Mouse (Mus musculus) frontal cortex, adult 2 months (tissue): Measurements from ENCODE around the gene Grin3b. TPM values are rescaled to one million over a fixed set of nuclear protein-coding genes. Genes with fewer than 3 reads are reported as not detected.

Source experiments
- DNase-seq, 2 experiments: peaks; one replicate each; pipeline ENCODE4 v3.0.0; 2022; ENCODE audit warnings: low spot score in 1 of 2; ENCODE audit errors: extremely low spot score in 1 of 2
- polyA plus RNA-seq: library from polyadenylated mRNA; depleted of rRNA; stranded (reverse); fragments of >200 nt; gene quantifications from 2 replicates; pipeline ENCODE4 v1.2.3, GENCODE M21; 2012; rRNA removed

Grin3b gene
- polyA plus RNA-seq: 0.17 and 0.38 TPM in 2 replicates

DNA sequence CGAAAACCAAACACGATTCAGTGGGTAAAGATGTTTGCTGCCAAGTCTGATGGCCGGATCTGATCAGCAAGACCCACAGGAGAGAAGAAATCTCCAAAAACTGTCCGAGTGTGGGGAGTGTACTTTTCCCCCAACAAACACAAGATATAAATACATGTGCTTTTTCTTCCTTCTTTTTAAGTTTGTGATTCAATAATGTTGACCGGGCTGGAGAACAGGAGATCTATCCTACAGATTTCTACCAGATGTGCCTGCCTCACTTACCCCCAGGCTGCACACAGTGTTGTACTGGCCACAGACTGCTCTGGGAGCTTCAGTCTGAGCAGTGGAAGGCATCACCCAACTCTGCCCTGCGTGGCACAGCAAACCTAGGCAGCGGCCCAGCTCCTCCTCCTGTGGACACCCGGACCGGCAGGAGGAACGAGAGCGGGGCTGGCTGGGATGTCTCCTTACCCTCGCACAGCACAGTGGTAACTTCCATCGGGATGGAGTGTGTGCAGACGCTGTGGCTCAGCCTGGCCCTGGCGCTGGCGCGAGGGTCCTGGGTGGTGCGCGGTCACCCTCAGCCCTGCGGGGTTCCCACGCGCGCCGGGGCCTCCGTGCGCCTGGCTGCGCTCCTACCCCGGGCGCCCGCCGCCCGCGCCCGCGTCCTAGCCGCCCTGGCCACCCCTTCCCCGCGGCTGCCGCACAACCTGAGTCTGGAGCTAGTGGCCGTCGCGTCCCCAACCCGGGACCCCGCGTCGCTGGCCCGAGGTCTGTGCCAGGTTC, at the start of gene Grin3b:
TSS of gene Grin3b (plus strand) at position 301 of the 768 bp plus-strand sequence.
- DNase-seq: no peak

DNA sequence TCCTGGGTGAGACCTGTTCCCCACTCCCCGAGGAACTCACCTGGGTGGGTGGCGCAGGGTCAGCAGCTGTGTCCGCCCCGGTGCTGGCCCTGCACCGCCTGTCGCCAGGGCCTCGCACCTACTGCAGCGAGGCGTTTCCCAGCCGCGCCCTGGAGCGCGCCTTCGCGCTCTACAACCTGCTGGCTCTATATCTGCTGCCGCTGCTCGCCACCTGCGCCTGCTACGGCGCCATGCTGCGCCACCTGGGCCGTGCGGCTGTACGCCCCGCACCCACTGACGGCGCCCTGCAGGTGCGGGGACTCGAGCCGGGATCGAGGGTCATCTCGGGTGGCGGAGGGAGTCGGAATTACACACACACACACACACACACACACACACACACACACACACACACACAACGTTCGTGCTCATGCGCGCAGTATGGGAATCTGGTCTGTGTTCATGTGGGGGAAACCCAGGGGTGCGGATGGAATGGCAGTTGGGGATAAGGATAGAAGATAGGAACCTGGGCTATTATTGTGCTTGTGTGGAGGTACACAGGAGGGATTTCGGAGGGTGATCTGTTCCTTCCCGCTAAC, 49.5 kb upstream of the Grin3b start, which contains the start of gene R3hdm4:
TSS of gene R3hdm4 (minus strand) at position 251 of the 578 bp plus-strand sequence.
- DNase-seq: no peak

DNA sequence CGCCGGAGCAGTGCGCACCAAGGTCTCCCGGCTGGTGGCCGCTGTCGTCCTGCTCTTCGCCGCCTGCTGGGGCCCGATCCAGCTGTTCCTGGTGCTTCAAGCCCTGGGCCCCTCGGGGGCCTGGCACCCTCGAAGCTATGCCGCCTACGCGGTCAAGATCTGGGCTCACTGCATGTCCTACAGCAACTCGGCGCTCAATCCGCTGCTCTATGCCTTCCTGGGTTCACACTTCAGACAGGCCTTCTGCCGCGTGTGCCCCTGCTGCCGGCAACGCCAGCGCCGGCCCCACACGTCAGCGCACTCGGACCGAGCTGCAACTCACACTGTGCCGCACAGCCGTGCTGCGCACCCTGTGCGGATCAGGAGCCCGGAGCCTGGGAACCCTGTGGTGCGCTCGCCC, 48.9 kb upstream of the Grin3b start:
- no peak for DNase-seq

DNA sequence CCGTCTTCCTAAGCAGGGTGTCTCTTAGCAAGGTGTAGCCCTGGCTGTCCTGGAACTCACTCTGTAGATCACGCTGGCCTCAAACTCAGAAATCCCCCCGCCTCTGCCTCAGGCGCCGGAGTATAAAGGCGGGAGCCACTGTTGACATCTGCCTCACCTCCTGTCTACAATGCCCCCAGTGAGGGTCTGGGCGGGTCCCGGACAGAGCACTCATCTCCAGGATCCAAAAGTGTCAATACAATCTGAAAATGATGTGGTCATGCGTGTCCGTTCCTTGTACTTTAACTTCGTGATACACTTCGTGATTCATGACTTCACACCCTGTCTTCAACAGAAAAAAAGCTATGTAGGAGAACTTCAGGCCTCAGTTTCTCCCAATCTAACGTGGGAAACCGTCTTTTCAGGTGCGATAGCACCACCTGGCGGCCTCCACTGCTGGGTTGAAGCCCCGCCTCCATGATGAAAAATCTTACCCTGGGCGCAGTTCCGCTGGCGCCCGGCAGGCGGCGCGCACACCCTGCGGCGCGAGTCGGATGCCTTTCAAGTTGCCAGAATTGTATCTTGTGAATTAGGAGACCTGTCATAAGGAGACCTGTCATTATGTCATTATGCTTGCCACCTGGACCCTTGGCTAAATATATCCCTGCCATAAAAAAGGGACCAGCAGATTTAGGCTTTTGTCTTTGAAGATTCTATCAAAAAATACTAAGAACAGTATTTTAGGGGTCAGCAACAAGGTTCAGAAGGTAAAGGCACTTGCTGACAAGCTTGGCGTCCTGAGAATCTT, 45.3 kb upstream of the Grin3b start:
- DNase-seq: peak; percentile 84 to 99

DNA sequence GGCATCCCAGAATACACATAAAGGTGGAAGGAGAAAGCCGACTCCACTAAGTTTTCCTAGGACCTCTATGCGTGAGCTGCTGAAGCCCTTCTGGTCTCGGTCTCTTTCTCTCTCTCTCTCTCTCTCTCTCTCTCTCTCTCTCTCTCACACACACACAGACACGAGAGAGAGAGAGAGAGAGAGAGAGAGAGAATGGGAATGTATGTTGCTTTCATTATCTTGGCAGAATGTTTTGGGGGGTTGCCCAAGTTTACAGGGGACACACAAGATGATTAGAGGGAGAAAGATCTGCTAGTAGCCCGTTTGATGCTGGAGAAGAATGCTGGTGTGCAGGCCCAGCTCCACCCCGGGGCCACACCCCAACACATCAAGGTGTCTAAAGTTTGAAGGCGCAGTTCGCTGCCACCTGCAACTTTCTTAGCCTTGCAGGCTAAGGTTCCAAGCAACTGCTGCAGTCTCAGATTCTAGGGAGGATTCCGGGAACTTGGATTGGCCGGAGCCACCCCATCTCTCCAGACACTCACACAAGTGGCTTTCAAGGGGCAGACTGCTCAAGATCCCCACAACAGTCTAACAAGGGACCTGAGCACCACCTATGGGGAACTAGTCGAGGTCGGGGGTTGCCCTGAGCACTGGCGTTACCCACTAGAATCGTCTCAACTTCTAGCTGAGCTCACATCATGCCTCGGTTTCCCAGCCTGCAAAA, 44.6 kb upstream of the Grin3b start:
- DNase-seq: no peak

DNA sequence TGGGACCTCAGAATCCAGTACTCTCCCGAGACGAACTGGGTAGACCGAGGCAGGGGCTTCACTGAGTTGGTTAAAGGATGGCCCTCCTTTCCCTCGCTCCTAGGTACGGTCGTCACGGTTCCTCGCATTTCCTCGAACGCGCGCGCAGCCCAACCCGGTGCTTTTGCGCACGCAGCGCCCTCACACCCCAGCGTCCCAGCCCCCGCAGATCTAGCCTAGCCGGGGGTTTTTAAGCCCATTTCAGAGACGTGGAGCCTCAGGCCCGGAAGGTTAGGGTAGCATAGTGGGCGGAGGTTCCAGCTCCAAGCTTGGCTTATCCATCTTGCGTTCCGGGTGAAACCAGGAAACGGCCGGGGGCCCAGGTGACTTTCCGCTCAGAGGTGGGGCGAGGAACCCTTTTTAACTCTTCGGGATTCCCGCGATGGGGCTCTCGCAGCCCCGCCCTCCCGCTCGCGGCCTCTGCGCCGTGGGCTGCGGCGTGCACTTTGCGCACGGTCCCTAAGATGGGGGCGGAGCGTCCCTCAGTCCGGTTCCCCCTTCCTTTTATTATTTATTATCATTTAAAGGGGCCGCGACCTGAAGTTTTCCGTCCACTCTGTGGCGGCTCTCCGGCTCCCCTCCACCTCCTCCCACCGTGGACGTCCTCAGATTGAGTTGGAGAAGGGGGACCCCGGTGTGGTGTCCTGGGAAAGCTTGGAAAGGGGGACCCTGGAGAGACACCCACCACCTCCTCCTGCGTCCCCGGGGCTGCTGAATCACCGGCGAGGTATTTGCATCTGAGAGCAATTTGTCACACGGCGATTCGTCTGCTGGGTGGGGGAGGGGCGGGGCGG, 43.8 kb upstream of the Grin3b start, which contains the start of gene Arid3a:
TSS of gene Arid3a (plus strand) at position 553 of the 833 bp plus-strand sequence.
- DNase-seq: peak; percentile 74 to 90

DNA sequence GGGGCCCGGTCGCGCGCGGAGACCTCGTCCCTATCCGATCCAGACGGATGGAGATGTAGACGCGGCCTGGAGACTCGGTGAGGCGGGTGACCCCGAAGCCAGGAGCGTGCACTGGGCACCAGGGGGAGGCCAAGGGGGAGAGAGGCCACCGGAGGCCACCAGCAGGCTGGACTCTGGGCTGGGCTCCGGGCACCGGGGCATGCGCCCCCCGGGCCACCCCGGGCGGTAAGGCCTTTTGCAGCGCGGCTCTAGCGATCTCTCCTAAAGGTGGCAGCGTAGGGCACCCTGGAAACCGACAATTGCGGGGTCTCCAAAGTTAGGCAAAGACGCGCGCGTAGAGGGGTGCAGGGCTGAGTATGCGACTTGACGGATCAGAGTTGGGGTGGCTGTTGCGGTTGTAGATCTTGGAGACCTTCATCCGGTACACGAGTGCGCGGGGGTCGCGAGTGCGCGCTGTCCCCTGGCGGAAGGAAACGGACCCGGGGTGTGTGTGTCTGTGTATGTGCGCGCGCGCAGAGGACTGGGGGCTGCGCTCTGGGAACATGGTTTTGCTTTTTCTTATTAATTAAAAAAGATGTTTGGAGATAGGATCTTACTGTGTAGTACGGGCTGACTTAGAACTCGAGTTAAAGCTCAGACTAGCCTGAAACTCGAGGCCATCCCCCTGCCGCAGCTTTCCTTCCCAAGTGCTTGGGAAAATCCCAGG, 43.0 kb upstream of the Grin3b start:
- peak in 1 of 2 experiments; percentile 42 for DNase-seq

DNA sequence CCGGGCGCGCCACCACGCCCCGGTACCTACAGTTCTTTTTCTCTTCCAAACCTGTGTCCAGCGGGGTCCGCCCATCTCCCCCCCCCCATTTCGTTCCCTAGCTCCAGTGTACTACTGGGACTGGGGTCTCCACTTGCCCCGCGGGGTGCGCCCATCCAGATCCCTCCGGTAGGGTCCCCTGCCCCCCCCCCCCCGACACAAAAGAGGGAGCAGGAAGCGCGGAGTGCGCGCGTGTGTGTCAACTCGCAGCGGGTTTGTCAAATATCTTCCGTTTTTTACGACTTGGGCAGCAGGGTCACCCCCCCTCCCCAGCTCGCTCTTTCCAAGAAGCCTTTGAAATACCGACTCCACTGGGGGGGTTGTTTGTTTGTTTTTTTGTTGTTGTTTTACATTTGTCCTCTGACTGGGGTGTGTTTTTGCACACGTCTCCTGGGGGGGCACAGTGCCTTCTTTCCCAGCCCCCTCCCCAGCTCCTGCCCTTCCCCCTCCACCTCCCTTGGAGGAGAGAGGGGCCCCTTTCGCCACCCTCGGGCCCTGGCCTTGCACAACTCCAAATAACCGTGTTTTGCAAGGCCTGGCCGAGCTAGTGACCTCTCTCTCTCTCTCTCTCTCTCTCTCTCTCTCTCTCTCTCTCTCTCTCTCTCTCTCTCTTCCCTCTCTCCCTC, 42.4 kb upstream of the Grin3b start:
- no peak for DNase-seq

DNA sequence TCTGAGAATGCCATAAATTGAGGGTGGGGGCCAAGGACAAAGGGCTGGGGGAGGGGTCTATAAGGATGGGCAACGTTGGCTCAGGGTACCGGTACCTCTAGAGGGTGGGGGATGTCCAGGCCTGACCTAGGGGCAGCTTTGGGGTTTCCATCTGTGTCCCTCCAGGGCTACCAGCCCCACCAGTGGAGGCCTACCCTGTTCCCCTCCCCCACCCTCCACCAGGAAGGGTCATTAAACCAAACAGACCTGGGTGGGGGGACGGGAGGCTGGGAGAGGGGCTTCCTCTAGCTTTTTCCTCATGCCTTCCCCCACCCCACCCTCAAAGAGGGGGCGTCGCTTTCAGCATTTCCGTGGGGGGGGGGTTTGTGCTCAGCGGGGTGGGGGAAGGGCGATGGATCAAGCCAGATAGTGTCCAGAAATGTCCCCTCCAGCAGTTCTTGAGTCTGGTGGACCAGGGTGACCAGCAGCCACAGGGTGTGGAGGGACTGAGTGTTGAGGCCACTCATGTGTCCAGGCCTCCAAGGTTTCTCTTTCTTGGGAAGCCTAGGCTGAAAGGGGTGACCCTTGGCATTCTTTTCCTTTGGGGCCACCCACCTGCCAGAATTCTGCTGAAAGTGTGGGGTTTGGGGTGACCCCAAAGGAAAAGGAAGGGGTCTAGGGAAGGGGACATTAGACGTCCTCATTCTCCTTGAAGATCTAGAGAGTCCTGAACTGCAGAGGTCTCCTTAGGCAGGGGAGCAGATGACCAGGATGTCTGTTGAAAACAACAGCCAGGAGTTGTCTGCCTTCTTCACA, 41.4 kb upstream of the Grin3b start:
- DNase-seq: no peak

DNA sequence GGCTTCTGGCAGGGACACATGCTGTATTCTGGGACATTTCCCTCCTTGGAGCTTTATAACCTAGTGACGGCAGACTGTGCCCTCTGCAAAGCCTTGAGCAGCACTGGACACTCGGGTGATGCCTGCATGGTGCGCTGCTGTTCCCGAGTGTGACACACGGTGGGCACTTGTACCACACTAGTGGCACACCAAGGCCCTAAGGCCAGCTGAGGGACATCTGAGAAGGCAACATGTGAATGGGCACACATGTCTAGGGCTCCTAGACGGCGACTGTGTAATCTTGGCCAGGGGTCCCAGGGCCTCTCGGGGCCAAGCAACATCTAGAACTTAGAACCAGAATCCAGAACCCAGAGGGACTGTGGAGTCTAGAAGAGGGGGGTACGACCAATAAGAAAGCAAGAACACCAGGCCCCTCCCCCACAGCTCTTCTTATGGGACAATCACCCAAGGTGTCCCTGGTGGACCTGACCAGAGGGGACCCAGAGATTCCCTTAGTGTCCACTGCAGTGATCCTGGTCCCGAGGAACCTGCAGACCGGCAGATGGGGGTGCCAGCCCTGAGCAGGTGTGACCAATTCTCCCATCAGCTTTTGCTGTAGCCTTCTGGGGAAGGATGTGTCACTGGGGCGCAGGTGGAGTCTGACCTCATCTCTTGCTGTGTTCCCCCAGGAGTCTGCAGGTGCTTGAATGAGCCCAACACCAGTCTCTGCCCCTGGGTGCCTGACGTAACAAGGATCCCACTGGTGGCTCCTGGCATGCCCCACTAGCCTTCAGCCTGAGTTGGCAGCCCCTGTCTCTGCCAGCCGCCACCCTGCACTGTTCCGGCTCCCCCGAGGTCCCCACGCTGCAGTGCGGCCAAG, 40.3 kb upstream of the Grin3b start:
- DNase-seq: no peak

DNA sequence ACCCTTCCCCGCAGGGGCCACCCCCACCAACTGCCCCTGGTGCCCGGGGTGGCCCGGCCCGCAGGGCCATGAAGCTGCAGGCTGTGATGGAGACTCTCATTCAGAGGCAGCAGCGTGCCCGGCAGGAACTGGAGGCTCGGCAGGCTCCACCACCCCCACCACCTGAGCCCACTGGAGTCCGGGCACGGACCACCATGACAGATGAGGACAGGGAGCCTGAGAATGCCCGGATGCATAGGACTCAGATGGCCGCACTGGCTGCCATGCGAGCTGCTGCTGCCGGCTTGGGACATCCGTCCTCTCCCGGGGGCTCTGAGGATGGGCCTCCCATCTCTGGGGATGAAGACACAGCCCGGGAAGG, 39.7 kb upstream of the Grin3b start:
- no peak for DNase-seq

DNA sequence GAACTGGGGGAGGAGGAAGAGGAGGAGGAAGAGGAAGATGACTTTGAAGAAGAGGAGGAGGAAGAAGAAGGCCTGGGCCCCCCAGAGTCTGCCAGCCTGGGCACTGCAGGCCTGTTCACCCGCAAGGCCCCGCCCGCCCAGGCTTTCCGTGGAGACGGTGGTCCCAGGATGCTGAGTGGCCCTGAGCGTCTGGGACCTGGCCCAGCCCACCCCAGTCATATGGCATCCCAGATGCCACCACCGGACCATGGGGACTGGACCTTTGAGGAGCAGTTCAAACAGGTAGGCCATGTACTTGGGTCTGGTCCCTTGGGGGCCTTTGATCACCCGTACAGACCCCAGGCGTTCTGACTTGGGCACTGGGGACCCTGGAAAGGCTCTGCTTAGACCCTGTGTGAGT, 38.7 kb upstream of the Grin3b start:
- no peak for DNase-seq

DNA sequence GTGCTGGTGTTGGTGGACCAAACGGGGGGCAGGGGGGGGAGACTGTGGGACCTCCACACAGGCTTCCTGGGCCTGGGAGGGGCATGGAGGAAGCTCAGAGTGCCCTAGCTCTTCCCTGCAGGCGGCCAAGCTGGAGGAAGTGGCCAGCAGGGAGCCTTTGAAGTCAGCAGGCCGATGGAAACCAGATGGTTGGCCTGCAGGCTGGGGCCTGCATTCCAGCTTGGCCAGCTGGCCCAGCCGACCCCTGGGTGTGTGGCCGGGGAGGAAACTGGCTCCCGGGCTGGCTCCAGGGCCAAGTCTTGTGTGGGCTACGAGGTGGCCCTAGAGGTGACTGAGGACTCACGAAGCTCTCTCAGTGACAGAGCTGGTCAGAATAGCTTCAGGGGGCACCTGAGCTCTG, 37.8 kb upstream of the Grin3b start:
- no peak for DNase-seq

DNA sequence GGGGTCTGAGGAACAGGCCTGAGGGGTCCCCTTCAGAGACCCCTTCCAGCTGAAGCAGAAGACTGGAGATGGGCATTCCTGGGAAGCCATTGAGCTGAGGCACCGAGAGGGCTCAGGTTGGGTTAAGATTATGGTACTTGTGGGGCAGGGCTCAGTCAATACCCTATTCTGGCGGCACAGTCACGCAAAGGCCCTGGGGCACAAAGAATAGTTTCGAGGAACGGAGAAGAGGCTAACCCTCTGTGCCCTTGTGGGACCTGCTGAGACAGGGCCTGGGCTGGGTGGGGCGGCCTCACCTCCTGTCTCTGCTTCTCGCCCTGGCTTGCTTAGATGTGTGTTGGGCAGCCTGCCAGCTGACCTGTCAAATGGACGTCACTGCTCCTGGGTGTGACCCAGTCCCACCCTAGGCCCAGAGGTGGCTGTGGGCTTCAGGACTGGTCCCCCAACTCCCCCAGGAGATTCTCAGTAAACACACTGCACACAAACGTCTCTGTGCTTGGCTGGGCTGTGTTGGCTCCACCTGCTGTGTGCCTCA, 37.3 kb upstream of the Grin3b start:
- no peak for DNase-seq

DNA sequence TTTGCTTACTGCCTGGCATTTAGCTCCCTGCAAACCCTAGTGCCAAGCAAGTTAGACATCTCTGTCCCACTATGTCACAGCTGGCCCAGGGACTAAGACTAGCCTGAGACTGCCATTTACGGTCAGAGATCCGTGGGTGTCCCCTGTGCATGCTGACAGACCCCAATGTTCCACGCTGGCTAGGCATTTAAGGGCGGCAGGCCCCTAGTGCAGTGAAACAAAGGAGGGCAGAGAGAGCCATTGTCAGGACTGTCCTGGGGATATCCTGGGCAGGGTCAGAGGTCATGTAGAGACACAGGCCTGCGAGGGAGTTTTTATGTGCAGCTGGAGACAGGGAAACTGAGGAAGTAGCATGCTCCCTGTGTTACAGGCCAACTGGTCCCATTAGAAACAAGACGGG, 36.7 kb upstream of the Grin3b start:
- DNase-seq: no peak

DNA sequence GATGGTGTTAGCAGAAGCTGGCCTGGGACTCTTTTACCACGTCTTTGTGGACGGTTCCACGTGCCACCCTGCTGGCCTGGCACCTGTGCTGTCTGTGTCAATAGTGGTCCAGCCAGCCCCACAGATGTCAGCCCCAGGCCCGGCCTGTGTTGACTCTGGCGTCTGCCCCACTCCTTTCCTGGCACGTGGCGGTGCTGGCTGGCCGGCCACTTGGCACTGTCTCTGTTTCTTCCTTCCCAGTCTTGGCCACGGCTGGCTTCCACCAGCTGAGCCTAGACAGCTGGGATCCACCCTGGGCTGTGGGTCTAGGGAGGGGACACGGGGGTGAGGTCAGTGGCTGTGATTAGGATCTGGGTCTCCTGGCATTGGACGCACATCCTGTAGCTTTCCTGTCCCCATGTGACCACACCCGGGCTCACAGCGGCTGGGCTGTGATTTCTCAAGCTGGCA, 36.2 kb upstream of the Grin3b start:
- DNase-seq: peak in 1 of 2 experiments; percentile 68
